Mouse (Mus musculus) right cerebral cortex, adult 2 months (tissue): Measurements from ENCODE around the gene Fam110a.

Source experiments
- DNase-seq, 2 experiments: peaks; one replicate each; pipeline ENCODE4 v3.0.0; 2021 to 2022; ENCODE audit warnings: low spot score in 2 of 2

Fam110a gene

GRCm38 (mm10) chr2:151979470-151980354 lies at the start of gene Fam110a:
Gene Fam110a, minus strand, starts transcription at chr2:151980219.
- peak; percentile 94 for DNase-seq

- peak; percentile 85 to 90 for DNase-seq
These were observed 49.4 kb upstream of the Fam110a start for GRCm38 (mm10) chr2:152029252-152030082.

GRCm38 (mm10) chr2:152024883-152025422 lies 44.9 kb upstream of the Fam110a start:
- DNase-seq, result no peak

GRCm38 (mm10) chr2:152022022-152022421 lies 42.0 kb upstream of the Fam110a start:
- DNase-seq, result no peak

- DNase-seq, result peak; percentile 38 to 56
These were observed 40.2 kb upstream of the Fam110a start for GRCm38 (mm10) chr2:152020255-152020654.

GRCm38 (mm10) chr2:152016666-152017065 lies 36.6 kb upstream of the Fam110a start:
- no peak for DNase-seq

- DNase-seq, result no peak
These were observed 36.0 kb upstream of the Fam110a start for GRCm38 (mm10) chr2:152015997-152016396.

GRCm38 (mm10) chr2:152012701-152013100 lies 32.7 kb upstream of the Fam110a start:
- DNase-seq, result no peak

- no peak for DNase-seq
These were observed 32.2 kb upstream of the Fam110a start for GRCm38 (mm10) chr2:152012222-152012621.

GRCm38 (mm10) chr2:152011724-152012123 lies 31.7 kb upstream of the Fam110a start:
- DNase-seq, result no peak

GRCm38 (mm10) chr2:152010661-152011060 lies 30.6 kb upstream of the Fam110a start:
- DNase-seq, result no peak

GRCm38 (mm10) chr2:152010251-152010650 lies 30.2 kb upstream of the Fam110a start:
- no peak for DNase-seq

GRCm38 (mm10) chr2:152009061-152009779 lies 29.2 kb upstream of the Fam110a start:
- DNase-seq, result no peak

GRCm38 (mm10) chr2:152007783-152008182 lies 27.8 kb upstream of the Fam110a start:
- DNase-seq, result peak; percentile 42 to 59

- DNase-seq, result no peak
These were observed 22.5 kb upstream of the Fam110a start for GRCm38 (mm10) chr2:152002529-152002928.

- no peak for DNase-seq
These were observed 20.7 kb upstream of the Fam110a start for GRCm38 (mm10) chr2:152000735-152001134.

GRCm38 (mm10) chr2:152000291-152000679 lies 20.3 kb upstream of the Fam110a start:
- DNase-seq, result no peak

GRCm38 (mm10) chr2:151999669-152000290 lies 19.8 kb upstream of the Fam110a start:
- DNase-seq, result no peak

GRCm38 (mm10) chr2:151998932-151999331 lies 18.9 kb upstream of the Fam110a start:
- DNase-seq, result no peak

- DNase-seq, result no peak
These were observed 18.5 kb upstream of the Fam110a start for GRCm38 (mm10) chr2:151998505-151998899.
